Mouse (Mus musculus) lung, adult 2 months (tissue): ENCODE measurements at regions not wholly inside any gene's neighbourhood (a gene's known extent, or its start where the extent isn't known, plus 50 kb on each side); places are given as distances from the start of the nearest gene placed in this dataset.

ENCODE experiments used
- CTCF ChIP-seq: fragments of 200-500 bp; IDR thresholded peaks from 2 replicates; pipeline ENCODE4 v1.5.1; 2011; ENCODE audit warnings: mild to moderate bottlenecking, low read length, control low read depth; ENCODE audit not compliant: insufficient read depth
- POLR2A ChIP-seq: fragments of 200-500 bp; IDR thresholded peaks from 2 replicates; pipeline ENCODE4 v1.6.1; 2011; ENCODE audit warnings: low read depth, mild to moderate bottlenecking, control low read depth, low read length, borderline replicate concordance; ENCODE audit errors: extremely low read depth

DNA sequence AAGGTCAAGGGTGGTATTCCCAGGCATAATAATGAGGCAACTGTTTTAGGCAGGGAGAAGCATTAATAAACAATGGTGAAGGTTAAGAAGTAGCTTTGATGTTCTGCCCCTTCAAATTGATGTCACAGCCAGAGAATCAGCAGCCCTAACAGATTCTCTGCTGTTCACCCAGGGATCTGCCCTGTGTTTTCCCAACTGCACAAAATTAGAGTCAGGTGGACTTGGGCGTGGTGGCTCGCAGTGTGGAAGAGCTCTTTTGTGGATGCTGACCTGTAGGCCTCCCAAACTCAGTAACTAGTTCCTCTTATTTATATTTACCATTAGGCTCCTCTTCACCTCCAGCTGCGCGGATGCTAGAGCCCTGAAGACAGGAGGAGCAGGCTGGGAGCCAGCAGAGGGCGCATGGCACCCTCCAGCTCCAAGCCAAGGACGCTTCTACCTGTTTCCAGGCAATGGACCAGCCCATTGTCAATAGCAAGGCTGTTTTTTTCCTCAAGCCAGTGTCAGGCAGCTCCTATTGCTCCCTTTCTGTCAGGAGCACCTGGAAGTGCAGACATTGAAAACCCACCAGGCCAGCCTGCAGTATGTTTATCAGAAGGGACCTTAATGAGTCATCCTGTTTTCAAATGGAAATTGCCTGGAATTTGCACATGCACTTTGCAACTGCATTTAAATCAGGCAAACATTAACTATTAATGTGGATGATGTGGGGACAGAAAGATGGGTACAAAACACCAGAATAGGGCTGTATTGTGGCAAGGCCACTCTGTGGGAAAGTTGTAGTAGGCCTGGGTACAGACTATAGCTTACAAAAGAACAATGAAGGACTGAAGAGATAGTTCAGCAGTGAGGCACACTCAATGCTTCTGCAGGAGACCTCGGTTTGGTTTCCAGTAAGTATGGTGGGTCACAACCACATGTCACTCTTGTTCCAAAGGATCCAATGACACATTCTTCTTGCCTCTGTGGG lies 328.4 kb downstream of the Bckdhb start:
- peak; percentile 54 for TF ChIP-seq CTCF
- no peak for TF ChIP-seq POLR2A
